Comparison of ENCODE assay signal across 32 mouse cellular contexts in the genomic region with DNA sequence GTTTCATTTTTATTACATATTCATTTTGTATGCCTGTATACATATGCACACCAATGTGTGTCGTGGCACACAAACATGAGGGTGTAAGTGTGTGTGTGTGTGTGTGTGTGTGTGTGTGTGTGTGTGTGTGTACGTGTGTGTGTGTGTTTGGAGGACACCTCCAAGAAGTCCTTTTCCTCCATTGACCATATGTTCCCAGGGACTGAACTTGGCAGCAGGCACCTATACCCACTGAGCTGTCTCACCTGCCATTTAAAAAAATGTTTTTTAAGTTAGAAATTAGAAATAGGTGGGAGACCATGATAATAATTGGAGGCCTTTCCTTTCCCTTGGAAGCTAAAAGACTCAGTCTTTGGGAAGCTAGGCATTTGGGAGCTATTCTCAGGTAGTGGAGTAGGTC. TPM values are rescaled to one million over a fixed set of nuclear protein-coding genes. Genes with fewer than 3 reads are reported as not detected.
"Had no signal": no experiment of that assay in that cellular context is flagged by ENCODE, and none has a peak within 500 bp of the region (broad histone marks: within the 10 kb centered on the region; RNA-seq: fewer than 3 reads in every experiment).

No protein-coding gene starts in this region.

- H3K27ac ChIP-seq: heart, adult 2 months; heart, embryonic 13.5 days; heart, embryonic 15.5 days; hindbrain, embryonic 13.5 days; hindbrain, embryonic 15.5 days; intestine, embryonic 15.5 days; layer of hippocampus, adult 2 months; left cerebral cortex, adult 2 months; limb, embryonic 10.5 days; limb, embryonic 12.5 days; liver, embryonic 13.5 days; liver, embryonic 15.5 days had no signal

- H3K4me3 ChIP-seq: heart, adult 2 months; heart, embryonic 13.5 days; heart, embryonic 15.5 days; hindbrain, embryonic 13.5 days; hindbrain, embryonic 15.5 days; intestine, embryonic 15.5 days; layer of hippocampus, adult 2 months; left cerebral cortex, adult 2 months; limb, embryonic 10.5 days; limb, embryonic 12.5 days; liver, embryonic 13.5 days; liver, embryonic 15.5 days had no signal

- H3K36me3 ChIP-seq: heart, embryonic 13.5 days; heart, embryonic 15.5 days; intestine, embryonic 15.5 days; limb, embryonic 10.5 days; limb, embryonic 12.5 days; liver, embryonic 13.5 days; liver, embryonic 15.5 days had no signal

- H3K27me3 ChIP-seq: heart, embryonic 15.5 days; hindbrain, embryonic 15.5 days; intestine, embryonic 15.5 days had no signal

- H3K4me2 ChIP-seq: heart, embryonic 11.5 days; heart, embryonic 13.5 days; heart, embryonic 15.5 days; hindbrain, embryonic 13.5 days; hindbrain, embryonic 15.5 days; intestine, embryonic 15.5 days; limb, embryonic 12.5 days; liver, embryonic 11.5 days; liver, embryonic 13.5 days; liver, embryonic 15.5 days had no signal

- H3K9me3 ChIP-seq: heart, embryonic 13.5 days; heart, embryonic 15.5 days; hindbrain, embryonic 13.5 days; hindbrain, embryonic 15.5 days; intestine, embryonic 15.5 days; limb, embryonic 10.5 days; limb, embryonic 12.5 days; liver, embryonic 13.5 days; liver, embryonic 15.5 days had no signal

- H3K9ac ChIP-seq: heart, embryonic 13.5 days; heart, embryonic 15.5 days; hindbrain, embryonic 13.5 days; hindbrain, embryonic 15.5 days; intestine, embryonic 15.5 days; limb, embryonic 12.5 days; liver, embryonic 13.5 days; liver, embryonic 15.5 days; liver, postnatal 0 days had no signal

- H3K4me1 ChIP-seq: liver, embryonic 13.5 days; liver, embryonic 15.5 days had no signal

- ATAC-seq: inflammation-experienced regulatory T-cells, adult 6 months; intestine, embryonic 15.5 days; intestine, postnatal 0 days; liver, postnatal 0 days had no signal

- DNase-seq: gastrocnemius, postnatal 36 days; heart, adult 11 months; heart, adult 2 months; heart, postnatal 14 days; heart, postnatal 36 days; kidney, adult 18-20 months; kidney, adult 8-10 months; kidney, postnatal 10 days; kidney, postnatal 25 days; kidney, postnatal 4 days; liver; liver, embryonic 13.5 days; liver, postnatal 0 days; lung, adult 2 months had no signal

RNA-seq across cellular contexts. Expression of gene Rab15, which starts 8.6 kb away (rescaled TPM):
- total RNA-seq: hematopoietic stem cell, adult 5-6 weeks had no signal
- polyA plus RNA-seq: inflammation-experienced regulatory T-cells, adult 6 months had no signal

RNA-seq across cellular contexts. Expression of gene Gpx2, which starts 18.8 kb away (rescaled TPM):
- total RNA-seq: gastrocnemius, postnatal 36 days; heart, adult 2 months; heart, postnatal 14 days; heart, postnatal 36 days; hematopoietic stem cell, adult 5-6 weeks had no signal
- polyA plus RNA-seq: heart, postnatal 0 days; hindbrain, embryonic 11.5 days; hindbrain, embryonic 13.5 days; hindbrain, embryonic 15.5 days; inflammation-experienced regulatory T-cells, adult 6 months; kidney, embryonic 14.5 days; liver, embryonic 11.5 days; liver, embryonic 13.5 days; liver, embryonic 15.5 days had no signal
